9 mouse cellular contexts compared by ENCODE assay signal in genomic region chr7:31000505-31001020, GRCm38 (mm10). TPM values are rescaled to one million over a fixed set of nuclear protein-coding genes. Genes with fewer than 3 reads are reported as not detected.
DNase-seq lines count a peak whose midpoint lies in the region; ATAC-seq lines count a peak whose summit lies in the region.
"Had no signal": no experiment of that assay in that cellular context is flagged by ENCODE, and none has a peak within 500 bp of the region (broad histone marks: within the 10 kb centered on the region; RNA-seq: fewer than 3 reads in every experiment).

No protein-coding gene starts in this region.

- 1% methylated on average over 7 of the region's 7 CpGs for WGBS in heart, embryonic 14.5 days

- 0 out of 4 replicates have a peak overlapping the region, but pooled peaks of 1 of the 2 experiments have one; percentile 4 for H3K4me3 ChIP-seq in heart, embryonic 14.5 days (ENCODE audit: control insufficient read depth in 1 of 2, insufficient read depth in 1 of 2, low read depth in 1 of 2, low read length in 2 of 2)
- H3K4me3 ChIP-seq: erythroblast, embryonic 14.5 days had no signal

- H3K36me3 ChIP-seq in heart, embryonic 14.5 days (ENCODE audit: control insufficient read depth, insufficient read depth, low read length), result no peaks in the 10 kb centered on the region

- H3K9me3 ChIP-seq in heart, embryonic 14.5 days (ENCODE audit: control insufficient read depth, low read length), result peaks cover 8% of the 10 kb centered on the region; the same call in 1 of the 2 replicates

- no peaks in the 10 kb centered on the region for H3K27me3 ChIP-seq in heart, embryonic 14.5 days (ENCODE audit: control insufficient read depth, insufficient read depth, low read length)

- DNase-seq in 416B (ENCODE audit: low read depth), result peak; percentile 98
- DNase-seq in MN1 (ENCODE audit: low spot score), result peak; percentile 63
- DNase-seq in cerebellum, postnatal 36 days, result peak; percentile 36 to 43
- peak; percentile 66 to 78 for DNase-seq in kidney, postnatal 36 days
- DNase-seq in spleen, postnatal 14 days (ENCODE audit: low spot score in 2 of 2), result peak; percentile 17 to 37
- no peak for DNase-seq in c-Kit-positive CD71-positive TER-119-positive erythroid progenitor cells, embryonic 14.5 days (ENCODE audit: low spot score)

- peak overlapping the region; percentile 44 for H3K9ac ChIP-seq in heart, embryonic 14.5 days (ENCODE audit: low read length)

- H3K4me1 ChIP-seq in heart, embryonic 14.5 days (ENCODE audit: control insufficient read depth in 2 of 2, insufficient read depth in 2 of 2, low read length in 2 of 2), result peaks cover 16 to 17% of the 10 kb centered on the region in 2 experiments

- H3K4me2 ChIP-seq in heart, embryonic 14.5 days (ENCODE audit: low read length), result peak overlapping the region; percentile 54

- peak overlapping the region; percentile 83 to 87 for H3K27ac ChIP-seq in heart, embryonic 14.5 days (replicated peaks in 1 of 2; ENCODE audit: control insufficient read depth in 1 of 2, insufficient read depth in 1 of 2, low read depth in 2 of 2, low read length in 2 of 2)

- peak; percentile 85 for ATAC-seq in heart, embryonic 14.5 days (ENCODE audit: insufficient number of reproducible peaks, insufficient read depth, low FRiP score, low read depth)
- peak; percentile 38 for ATAC-seq in megakaryocyte, adult 5-6 weeks (ENCODE audit: poor library complexity, severe bottlenecking)

RNA-seq across cellular contexts. Expression of gene Fam187b, which starts 27.0 kb away (rescaled TPM):
- polyA plus RNA-seq in heart, embryonic 14.5 days (2014; fragmentation: Nextera tagmentation; extraction: Ambion mirVana), result 0.30 and 0.89 TPM in 2 replicates
- total RNA-seq in megakaryocyte, adult 5-6 weeks (2015), result 1.4 and 1.9 TPM in 2 replicates
- 0.51 and 0.77 TPM in 2 replicates for total RNA-seq in megakaryocyte, adult 5-6 weeks (2017)
- polyA plus RNA-seq: erythroblast, embryonic 14.5 days had no signal

RNA-seq across cellular contexts. Expression of gene Lsr, which starts 27.3 kb away (rescaled TPM):
- 6.1 and 6.7 TPM in 2 replicates for polyA plus RNA-seq in heart, embryonic 14.5 days (2014; fragmentation: Nextera tagmentation; extraction: Ambion mirVana)
- total RNA-seq in megakaryocyte, adult 5-6 weeks (2015), result 4.3 and 7.3 TPM in 2 replicates
- total RNA-seq in megakaryocyte, adult 5-6 weeks (2017), result 4.7 and 6.1 TPM in 2 replicates

RNA-seq across cellular contexts. Expression of gene Fxyd5, which starts 41.7 kb away (rescaled TPM):
- polyA plus RNA-seq in heart, embryonic 14.5 days (2014; fragmentation: Nextera tagmentation; extraction: Ambion mirVana), result 34.3 and 36.1 TPM in 2 replicates
- 1,077 and 1,092 TPM in 2 replicates for total RNA-seq in megakaryocyte, adult 5-6 weeks (2015)
- total RNA-seq in megakaryocyte, adult 5-6 weeks (2017), result 807 and 874 TPM in 2 replicates

RNA-seq across cellular contexts. Expression of gene Usf2, which starts 44.0 kb away (rescaled TPM):
- polyA plus RNA-seq in heart, embryonic 14.5 days (2014; fragmentation: Nextera tagmentation; extraction: Ambion mirVana), result 17.2 and 19.6 TPM in 2 replicates
- total RNA-seq in megakaryocyte, adult 5-6 weeks (2015), result 145 and 150 TPM in 2 replicates
- 193 and 226 TPM in 2 replicates for total RNA-seq in megakaryocyte, adult 5-6 weeks (2017)

RNA-seq across cellular contexts. Expression of gene Fxyd7, which starts 50.7 kb away (rescaled TPM):
- polyA plus RNA-seq in heart, embryonic 14.5 days (2014; fragmentation: Nextera tagmentation; extraction: Ambion mirVana), result 1.6 and 1.9 TPM in 2 replicates
- total RNA-seq in megakaryocyte, adult 5-6 weeks (2015), result not detected in 2 replicates
- total RNA-seq in megakaryocyte, adult 5-6 weeks (2017), result 0.51 TPM in 1 of 2 replicates, not detected in the other
- polyA plus RNA-seq: erythroblast, embryonic 14.5 days had no signal
